Mouse (Mus musculus): Measurements from ENCODE around the gene Strn. TPM values are rescaled to one million over a fixed set of nuclear protein-coding genes. Genes with fewer than 3 reads are reported as not detected.

Gene Strn
- total RNA-seq, 2 experiments from 2014 or later = 13.0 to 19.7 TPM

DNA sequence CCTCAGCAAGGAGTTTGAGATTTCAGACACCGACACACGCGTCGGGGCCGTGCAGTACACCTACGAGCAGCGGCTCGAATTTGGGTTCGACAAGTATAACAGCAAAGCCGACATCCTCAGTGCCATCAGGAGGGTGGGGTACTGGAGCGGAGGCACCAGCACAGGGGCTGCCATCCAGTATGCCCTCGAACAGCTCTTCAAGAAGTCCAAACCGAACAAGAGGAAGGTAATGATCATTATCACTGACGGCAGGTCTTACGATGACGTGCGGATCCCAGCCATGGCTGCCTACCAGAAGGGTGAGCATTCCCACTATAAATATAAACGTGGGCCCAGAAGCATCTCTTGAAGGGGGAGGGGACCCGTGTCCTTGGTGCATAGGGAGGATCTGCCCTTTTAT is 112.1 kb downstream of the Strn start:
- ATAC-seq (replicated peaks; ENCODE audit: low FRiP score, poor library complexity, severe bottlenecking) = no peak

DNA sequence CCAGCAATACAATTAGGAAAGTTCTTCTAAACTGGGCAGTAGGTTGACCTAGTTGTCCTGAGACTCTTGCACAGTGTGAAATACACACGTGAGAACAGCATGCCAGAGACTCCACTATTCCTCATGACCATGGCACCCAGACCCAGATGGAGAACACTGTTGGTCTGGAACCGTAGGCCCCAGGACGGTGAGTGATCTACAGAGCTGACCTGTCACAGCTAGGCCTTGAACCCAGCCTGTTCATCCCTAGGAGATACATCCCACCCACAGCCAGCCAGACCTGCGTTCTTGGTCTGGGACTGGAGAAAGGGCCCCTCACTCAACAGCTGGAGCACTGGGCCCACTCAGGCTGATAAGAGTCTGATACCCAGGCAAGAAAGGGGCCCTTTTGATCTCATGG is 115.1 kb downstream of the Strn start:
- no peak for ATAC-seq (replicated peaks; ENCODE audit: low FRiP score, poor library complexity, severe bottlenecking)

DNA sequence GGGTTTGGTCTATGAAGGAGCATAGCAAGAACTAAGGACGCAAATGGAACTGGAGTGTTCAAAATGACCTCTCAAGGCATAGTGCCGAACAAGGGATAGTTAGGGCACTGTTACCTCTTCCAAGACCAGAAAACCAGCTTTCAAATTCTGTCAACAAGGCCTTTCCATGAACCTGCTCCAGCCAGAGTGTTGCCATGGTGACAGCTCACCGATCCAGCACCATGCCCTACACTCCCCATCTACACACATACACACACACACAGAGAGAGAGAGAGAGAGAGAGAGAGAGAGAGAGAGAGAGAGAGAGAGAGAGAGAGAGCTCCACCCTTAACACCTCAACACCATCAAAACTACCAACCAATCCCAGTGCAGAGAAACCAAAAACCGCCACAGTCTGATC is 116.3 kb downstream of the Strn start:
- no peak for ATAC-seq (replicated peaks; ENCODE audit: low FRiP score, poor library complexity, severe bottlenecking)

GRCm38 (mm10) chr17:78619981-78620380 is 117.0 kb downstream of the Strn start:
- ATAC-seq (replicated peaks; ENCODE audit: low FRiP score, poor library complexity, severe bottlenecking) = no peak

DNA sequence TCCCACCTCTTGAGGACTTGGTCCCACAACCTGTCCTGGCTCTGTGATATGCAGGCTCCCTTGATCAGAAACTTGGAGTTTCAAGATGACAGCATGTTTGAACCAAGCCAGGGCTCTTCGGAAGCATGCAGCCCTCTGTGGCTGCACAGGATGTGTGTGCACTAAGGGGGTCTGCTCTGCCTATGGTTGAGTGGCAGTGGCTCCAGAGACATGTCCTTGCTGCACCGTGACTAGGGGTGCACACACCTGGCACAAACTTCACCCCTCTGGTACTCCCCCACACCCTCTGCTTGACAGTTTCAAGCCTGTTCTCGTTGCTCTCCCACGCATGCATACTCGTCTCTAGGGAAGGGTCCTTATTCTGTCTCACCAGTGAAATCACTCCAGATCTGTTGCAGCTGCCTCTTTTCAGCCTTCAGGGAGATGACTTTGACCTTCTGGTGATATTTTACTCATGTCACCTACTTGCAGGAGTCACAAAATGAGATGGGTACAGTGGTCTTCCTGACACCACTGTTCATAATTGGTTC is 118.8 kb downstream of the Strn start:
- no peak for ATAC-seq (replicated peaks; ENCODE audit: low FRiP score, poor library complexity, severe bottlenecking)

DNA sequence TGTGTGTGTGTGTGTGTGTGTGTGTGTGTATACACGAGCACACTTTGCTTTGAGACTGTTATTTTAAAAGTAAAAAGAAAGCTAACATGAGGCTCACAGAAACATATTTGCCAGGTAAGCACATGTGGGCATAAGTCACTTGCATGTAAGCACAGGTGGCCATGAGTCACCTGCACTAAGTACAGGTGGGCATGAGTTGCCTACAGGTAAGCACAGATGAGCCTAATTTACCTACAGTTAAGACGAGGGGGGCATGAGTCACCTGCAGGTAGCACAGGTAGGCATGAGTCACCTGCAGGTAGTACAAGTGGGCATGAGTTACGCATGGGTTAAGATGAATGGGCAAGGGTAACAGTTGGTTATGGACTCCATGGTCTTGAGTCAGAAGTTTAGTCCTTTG is 121.9 kb downstream of the Strn start:
- no peak for ATAC-seq (replicated peaks; ENCODE audit: low FRiP score, poor library complexity, severe bottlenecking)

- ATAC-seq (replicated peaks; ENCODE audit: low FRiP score, poor library complexity, severe bottlenecking) = no peak
Measured at GRCm38 (mm10) chr17:78614481-78614880, 122.5 kb downstream of the Strn start.

GRCm38 (mm10) chr17:78611117-78611516 is 125.9 kb downstream of the Strn start:
- ATAC-seq (replicated peaks; ENCODE audit: low FRiP score, poor library complexity, severe bottlenecking) = no peak

DNA sequence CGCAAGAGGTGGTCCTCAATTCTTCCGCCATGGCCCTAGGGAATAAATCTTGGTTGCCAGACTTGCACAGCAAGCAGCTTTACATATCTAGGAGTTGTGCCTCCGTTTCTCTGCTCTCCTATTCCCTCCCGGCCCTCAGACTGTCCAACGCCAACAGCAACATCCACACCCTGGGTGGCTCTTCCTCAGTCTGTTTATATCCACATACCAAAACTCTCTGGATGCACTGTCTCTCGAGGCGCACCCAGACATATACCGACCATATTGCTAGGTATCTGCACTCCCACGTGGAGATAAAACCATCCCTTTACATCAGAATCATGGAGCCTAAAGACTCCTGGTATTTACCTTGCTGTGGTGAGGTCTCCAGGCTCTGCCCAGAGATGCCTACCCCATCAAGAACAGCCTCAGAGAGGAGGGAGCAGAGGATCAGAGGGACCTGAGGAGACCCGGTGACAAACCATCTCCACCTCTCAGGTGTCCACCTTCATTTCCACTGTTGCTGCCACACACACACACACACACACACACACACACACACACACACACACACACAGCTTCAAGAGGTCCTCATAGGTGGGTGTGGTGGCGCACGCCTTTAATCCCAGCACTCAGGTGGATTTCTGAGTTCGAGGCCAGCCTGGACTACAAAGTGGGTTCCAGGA is 127.7 kb downstream of the Strn start:
- no peak for ATAC-seq (replicated peaks; ENCODE audit: low FRiP score, poor library complexity, severe bottlenecking)

DNA sequence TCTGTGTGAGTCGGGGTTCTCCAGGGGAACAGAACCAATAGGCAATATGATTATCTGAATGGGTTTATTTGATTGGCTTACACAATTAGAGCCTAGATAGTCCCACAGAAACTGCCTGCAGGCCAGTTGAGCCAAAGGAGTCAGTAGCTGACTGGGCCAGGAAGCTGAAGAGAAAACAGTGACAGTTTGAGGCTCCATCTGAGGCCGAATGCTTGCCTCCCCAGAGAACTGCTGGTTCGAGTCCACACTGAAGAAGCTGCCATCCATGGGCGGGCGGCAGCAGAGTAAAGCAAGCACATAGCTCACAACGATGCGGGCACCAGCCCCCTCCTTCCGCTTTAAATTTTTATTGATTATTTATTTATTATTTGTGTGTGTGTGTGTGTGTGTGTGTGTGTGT is 128.3 kb downstream of the Strn start:
- no peak for ATAC-seq (replicated peaks; ENCODE audit: low FRiP score, poor library complexity, severe bottlenecking)

GRCm38 (mm10) chr17:78608135-78608670 is 128.8 kb downstream of the Strn start:
- ATAC-seq (replicated peaks; ENCODE audit: low FRiP score, poor library complexity, severe bottlenecking) = no peak

- peak; percentile 75 for ATAC-seq (replicated peaks; ENCODE audit: low FRiP score, poor library complexity, severe bottlenecking)
Measured at GRCm38 (mm10) chr17:78604431-78604830, 132.6 kb downstream of the Strn start.

DNA sequence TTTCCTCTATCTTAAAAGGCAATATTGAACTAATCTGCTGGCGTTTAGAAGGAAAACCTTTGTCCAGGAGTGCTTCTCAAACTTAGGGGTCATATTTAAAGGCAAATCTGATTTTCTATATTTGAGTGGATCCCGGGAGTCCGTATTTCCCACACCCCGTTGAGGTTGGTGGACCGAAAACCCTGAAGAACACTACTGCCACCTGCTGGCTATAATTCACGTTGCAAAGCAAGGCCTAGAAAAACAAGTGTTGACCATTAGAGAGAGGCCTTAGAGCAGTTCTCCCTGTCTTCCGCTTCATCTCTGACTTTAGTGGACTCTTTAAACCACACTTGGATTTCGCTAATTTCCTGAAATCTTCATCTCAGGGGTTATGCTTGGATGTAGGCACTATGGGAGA is 133.1 kb downstream of the Strn start:
- ATAC-seq (replicated peaks; ENCODE audit: low FRiP score, poor library complexity, severe bottlenecking) = peak; percentile 68; the same call in 1 of the 2 replicates

- no peak for ATAC-seq (replicated peaks; ENCODE audit: low FRiP score, poor library complexity, severe bottlenecking)
Measured at GRCm38 (mm10) chr17:78602316-78602715, 134.7 kb downstream of the Strn start.

DNA sequence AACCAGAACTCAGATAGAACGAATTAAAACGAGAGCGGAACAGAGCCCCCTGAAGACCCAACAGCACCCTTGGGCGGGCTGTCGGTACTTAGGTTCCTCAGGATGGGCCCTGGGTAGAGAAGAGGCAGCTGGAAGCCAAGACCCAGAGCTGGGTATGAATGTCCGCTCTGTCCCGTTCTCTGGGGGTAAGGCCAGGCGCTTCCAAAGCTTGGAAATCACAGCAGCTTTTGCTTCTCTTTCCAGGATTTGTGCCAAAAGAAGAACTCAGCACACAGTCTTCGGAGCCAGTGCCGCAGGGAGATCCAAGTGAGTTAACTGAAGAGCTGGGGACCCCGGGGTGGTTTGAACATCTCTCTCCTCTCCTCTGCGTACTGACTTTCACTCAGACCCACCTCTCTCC is 135.4 kb downstream of the Strn start:
- no peak for ATAC-seq (replicated peaks; ENCODE audit: low FRiP score, poor library complexity, severe bottlenecking)

DNA sequence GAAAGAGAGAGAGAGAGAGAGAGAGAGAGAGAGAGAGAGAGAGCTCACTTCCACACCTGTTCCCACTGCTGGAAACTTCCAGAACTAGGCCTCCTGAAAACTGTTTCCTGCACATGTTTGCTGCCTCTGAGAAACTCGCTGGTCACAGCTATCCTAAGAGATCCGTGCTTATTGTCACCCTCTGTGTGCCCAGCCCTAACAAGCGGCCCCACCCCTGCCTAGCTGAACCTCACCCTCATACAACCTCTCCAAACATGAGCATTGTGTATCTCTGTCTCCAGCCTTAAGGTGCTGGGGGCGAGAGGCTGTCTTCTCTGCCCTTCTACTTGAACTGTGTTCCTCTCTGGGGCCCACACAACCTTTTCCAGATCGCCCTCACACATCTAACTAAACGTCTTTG is 136.0 kb downstream of the Strn start:
- no peak for ATAC-seq (replicated peaks; ENCODE audit: low FRiP score, poor library complexity, severe bottlenecking)

Other genes starting within 250 kb of the Strn start
- gene Vit, start 229.1 kb downstream of the Strn start, total RNA-seq (2015; ENCODE audit: low replicate concordance) = not detected in 2 replicates
- not detected in 2 replicates for gene Vit, start 229.1 kb downstream of the Strn start, total RNA-seq (2017; ENCODE audit: low replicate concordance)
- gene Heatr5b, start 98.2 kb upstream of the Strn start, total RNA-seq (2015; ENCODE audit: low replicate concordance) = 6.5 and 8.4 TPM in 2 replicates
- 3.3 and 5.4 TPM in 2 replicates for gene Heatr5b, start 98.2 kb upstream of the Strn start, total RNA-seq (2017; ENCODE audit: low replicate concordance)
- gene Gpatch11, start 98.4 kb upstream of the Strn start, total RNA-seq (2015; ENCODE audit: low replicate concordance) = 13.0 and 21.6 TPM in 2 replicates
- gene Gpatch11, start 98.4 kb upstream of the Strn start, total RNA-seq (2017; ENCODE audit: low replicate concordance) = 7.7 and 11.2 TPM in 2 replicates
- gene Eif2ak2, start 145.4 kb upstream of the Strn start, total RNA-seq (2015; ENCODE audit: low replicate concordance) = 40.7 and 42.2 TPM in 2 replicates
- gene Eif2ak2, start 145.4 kb upstream of the Strn start, total RNA-seq (2017; ENCODE audit: low replicate concordance) = 56.8 and 76.1 TPM in 2 replicates
- not detected in 2 replicates for gene Sult6b1, start 169.8 kb upstream of the Strn start, total RNA-seq (2015; ENCODE audit: low replicate concordance)
- 0.64 TPM in 1 of 2 replicates, not detected in the other for gene Sult6b1, start 169.8 kb upstream of the Strn start, total RNA-seq (2017; ENCODE audit: low replicate concordance)
- 2.9 TPM in 1 of 2 replicates, not detected in the other for gene Cebpzos, start 179.3 kb upstream of the Strn start, total RNA-seq (2015; ENCODE audit: low replicate concordance)
- gene Cebpzos, start 179.3 kb upstream of the Strn start, total RNA-seq (2017; ENCODE audit: low replicate concordance) = 3.6 and 21.6 TPM in 2 replicates
- 11.3 and 15.5 TPM in 2 replicates for gene Cebpz, start 199.9 kb upstream of the Strn start, total RNA-seq (2015; ENCODE audit: low replicate concordance)
- gene Cebpz, start 199.9 kb upstream of the Strn start, total RNA-seq (2017; ENCODE audit: low replicate concordance) = 8.7 and 20.0 TPM in 2 replicates
- gene Ndufaf7, start 199.9 kb upstream of the Strn start, total RNA-seq (2015; ENCODE audit: low replicate concordance) = 9.2 and 24.5 TPM in 2 replicates
- gene Ndufaf7, start 199.9 kb upstream of the Strn start, total RNA-seq (2017; ENCODE audit: low replicate concordance) = 6.8 and 11.7 TPM in 2 replicates